Mouse (Mus musculus) testis, adult 2 months (tissue): ENCODE results near the gene Dok4.
"Not testable (repeated sequence)": the region's sequence is repeated elsewhere in the genome, so short reads cannot be mapped to it uniquely, and the experiment has no call there.

Source experiments
- CTCF ChIP-seq: fragments of 200-500 bp; IDR thresholded peaks from 2 replicates; pipeline ENCODE4 v1.5.1; 2012; ENCODE audit warnings: low read depth, mild to moderate bottlenecking, inconsistent platforms, low read length, moderate library complexity; ENCODE audit not compliant: control insufficient read depth, insufficient read depth, insufficient replicate concordance
- POLR2A ChIP-seq: fragments of 200-500 bp; IDR thresholded peaks from 2 replicates; pipeline ENCODE4 v1.6.1; 2012; ENCODE audit warnings: low read depth, mild to moderate bottlenecking, inconsistent platforms, low read length, moderate library complexity; ENCODE audit not compliant: control insufficient read depth

GRCm38 (mm10) chr8:94854761-94855160 is 21.4 kb downstream of the Dok4 start:
- not testable (repeated sequence) for TF ChIP-seq CTCF, POLR2A
